Mouse (Mus musculus) CD8-positive naive resting alpha-beta T cell, adult 2 months (primary cell): Measurements from ENCODE around the gene Pglyrp1.

Experiments used
- DNase-seq, 2 experiments: peaks; one replicate each; pipeline ENCODE4 v3.0.0; 2022; ENCODE audit warnings: low read depth in 2 of 2, low spot score in 2 of 2

Gene Pglyrp1

DNA sequence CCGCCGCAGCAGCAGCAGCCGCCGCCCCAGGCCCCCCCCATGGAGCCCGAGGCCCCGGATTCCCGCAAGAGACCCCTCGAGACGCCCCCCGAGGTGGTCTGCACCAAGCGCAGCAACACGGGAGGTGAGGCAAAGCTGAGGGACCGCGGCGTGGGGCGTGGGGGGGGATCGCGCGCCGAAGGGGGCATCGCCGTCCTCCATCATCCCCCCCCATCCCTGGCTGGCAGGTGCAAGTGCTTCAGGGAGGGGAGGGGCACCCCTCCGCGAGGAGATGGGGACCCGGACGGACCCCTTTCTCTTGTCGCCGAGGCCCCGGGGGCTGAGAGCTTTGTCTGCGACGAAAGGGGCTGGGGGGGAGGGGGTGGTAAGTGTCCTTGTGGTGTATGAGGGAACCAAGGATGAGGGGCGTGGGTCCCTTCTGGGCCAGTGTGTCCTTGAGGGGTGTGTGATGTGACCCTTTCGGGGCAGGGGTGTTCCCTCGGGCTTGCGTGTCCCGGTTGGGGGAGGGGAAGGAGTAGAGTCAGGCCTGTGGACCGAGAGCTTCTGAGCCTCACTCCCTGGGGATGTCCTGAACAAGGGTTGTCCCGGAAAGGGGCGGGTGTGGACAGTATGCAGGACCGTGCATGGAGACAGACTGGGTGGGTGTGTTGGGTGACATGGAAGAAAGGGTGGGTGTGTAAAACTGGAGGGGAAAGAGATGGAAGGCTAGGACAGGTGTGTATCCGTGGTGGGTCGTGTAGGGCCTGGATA, 55.1 kb downstream of the Pglyrp1 start:
- no peak for DNase-seq

DNA sequence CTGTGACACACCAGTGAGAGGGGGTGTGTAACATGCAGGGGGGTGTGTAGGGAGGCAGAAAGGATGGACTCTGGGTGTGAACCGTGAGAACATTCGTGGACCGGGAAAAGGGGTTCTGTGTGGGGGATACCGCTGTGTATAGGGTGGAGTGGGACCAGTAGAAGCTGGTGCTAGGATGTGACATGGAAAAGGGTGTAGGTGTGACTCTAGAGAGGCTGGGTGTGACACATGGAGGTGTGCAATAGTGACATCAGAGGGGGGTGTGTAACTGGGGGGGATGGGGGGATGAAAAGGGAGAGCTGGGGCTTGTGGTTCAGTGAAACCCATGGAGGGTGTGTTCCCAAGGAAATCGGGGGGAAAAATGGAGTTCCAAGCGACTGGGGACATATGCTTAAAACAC, 55.8 kb downstream of the Pglyrp1 start:
- DNase-seq: no peak

DNA sequence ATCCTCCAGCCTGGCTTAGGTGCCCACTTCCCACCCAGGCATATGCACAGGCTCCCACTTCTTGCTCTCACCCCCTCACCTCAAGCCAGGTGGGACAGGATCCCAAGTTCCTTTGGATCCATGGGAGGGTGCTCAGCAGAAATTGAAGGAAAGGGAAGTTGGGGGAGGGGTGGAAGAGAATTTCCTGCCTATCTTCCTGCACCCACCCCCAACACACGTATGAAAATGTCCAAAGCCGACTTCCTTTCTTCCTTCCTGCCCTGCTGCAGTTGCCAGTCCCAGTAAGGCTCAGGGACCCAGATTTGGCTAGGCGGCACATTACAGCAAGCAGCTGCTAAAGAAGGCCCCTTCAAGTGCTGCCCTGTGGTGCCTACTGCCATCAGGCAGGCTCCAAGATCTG, 56.6 kb downstream of the Pglyrp1 start:
- no peak for DNase-seq
